Mouse (Mus musculus): ENCODE data around the gene Dcps.

- TF ChIP-seq CTCF (IDR thresholded peaks at IDR 0.05; ENCODE audit: low read depth, low read length) (no peak), GATA2 (IDR thresholded peaks at IDR 0.05; ENCODE audit: borderline replicate concordance, low read depth, low read length) (no peak)
Measured at GRCm38 (mm10) chr9:35161721-35162120, 14.1 kb downstream of the Dcps start.

Data from G1E (cell line).